Mouse (Mus musculus) frontal cortex, postnatal 14 days (tissue): Measurements from ENCODE around the gene Gm49378.

ENCODE experiments used
- DNase-seq, 2 experiments: peaks; one replicate each; pipeline ENCODE4 v3.0.0; 2022; ENCODE audit warnings: low spot score in 2 of 2

The Gm49378 gene

DNA sequence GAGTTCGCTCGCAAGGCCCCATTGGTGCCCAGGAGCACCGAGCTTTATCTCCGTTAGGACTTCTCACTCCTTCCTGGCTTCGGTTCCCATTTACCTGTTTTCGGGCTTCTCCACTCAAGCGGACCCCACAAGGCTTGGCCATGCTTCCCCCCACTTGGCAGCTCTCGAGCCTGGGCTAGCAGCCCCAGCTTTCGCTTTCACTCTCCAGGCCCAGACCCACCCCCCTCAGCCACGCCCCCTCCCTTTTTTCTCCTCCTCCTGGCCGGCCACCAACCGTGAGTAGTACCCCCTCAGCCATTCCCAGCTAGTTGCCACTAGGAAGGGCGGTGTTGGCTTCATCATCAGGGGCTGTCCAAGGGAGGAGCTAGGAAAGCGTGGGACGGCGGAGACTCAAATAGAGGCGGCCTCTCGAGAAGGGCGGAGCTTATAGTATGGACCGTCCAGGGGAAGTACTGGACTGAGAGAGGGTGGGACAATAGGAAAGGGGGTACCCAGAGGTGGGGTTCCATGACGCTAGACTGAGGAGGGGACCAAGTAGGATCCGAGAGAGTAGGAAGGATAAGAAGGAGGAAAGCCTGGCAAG, 46.9 kb downstream of the Gm49378 start, which contains the start of gene Psme2:
Gene Psme2 (minus strand): TSS at position 366 of the 583 bp plus-strand sequence.
- DNase-seq = peak; percentile 85 to 92

DNA sequence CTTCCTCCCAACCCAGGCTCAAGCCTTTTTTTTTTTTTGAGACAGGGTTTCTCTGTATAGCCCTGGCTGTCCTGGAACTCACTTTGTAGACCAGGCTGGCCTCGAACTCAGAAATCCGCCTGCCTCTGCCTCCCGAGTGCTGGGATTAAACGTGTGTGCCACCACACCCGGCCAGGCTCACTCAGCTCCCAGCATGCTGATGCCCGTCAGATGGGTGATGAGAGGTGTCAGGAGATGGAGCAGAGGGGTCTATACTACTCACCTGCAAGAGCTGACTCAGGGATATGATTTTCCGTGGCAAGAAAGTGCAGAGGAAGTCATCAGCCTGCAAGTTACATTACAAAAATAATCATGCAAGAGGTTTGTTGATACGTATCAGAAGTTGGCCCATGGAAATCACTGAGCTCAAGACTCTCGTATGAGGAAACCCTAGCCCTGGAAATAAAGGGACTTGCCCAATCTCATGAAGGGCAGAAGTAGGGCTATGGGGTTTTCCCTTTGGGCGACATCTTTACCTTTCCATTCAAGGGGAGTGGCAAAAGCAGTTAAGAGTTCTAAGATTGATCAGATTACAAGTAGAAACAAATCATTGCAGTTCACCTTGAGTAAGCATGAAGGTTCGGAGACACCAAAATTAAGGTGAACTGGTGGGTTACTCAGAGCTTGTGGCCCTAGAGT, 47.8 kb downstream of the Gm49378 start:
- DNase-seq = no peak

DNA sequence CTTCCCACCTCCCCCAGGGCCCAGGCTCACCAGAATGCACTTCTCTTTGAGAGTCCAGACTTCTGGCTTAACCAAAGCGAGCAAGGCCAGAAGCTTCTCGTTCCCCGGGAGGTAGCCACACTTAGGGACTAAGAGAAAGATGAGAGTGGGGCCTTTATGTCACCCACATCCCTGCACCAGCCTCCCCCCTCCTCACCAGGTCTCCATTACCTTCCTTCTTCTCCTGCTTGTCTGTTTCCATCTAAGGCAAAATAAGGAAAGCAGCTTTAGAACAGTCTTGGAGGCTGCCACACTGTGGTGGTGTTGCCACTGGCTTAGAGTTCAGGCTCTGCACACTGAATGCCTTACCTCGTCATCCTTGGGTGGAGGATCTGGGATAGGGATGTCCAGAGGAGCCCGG, 48.4 kb downstream of the Gm49378 start:
- DNase-seq = no peak

DNA sequence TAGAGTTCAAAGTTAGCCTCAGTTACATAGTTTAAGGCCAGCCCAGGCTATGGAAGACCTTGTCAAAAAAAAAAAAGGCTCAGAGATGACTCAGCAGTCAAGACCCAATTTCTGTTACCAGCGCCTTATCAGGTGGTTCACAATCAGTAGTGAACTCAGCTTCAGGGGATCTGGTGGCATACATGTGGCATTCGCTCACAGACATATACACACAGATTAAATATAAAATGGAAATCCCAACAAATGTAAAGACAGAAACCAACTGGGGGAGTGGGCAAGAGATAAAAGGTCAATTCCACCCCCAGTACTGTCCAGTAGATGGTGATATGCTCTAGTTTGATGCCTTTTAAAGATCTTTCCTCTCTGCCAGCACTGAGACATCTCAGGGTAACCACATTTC, 51.5 kb downstream of the Gm49378 start:
- DNase-seq = no peak

DNA sequence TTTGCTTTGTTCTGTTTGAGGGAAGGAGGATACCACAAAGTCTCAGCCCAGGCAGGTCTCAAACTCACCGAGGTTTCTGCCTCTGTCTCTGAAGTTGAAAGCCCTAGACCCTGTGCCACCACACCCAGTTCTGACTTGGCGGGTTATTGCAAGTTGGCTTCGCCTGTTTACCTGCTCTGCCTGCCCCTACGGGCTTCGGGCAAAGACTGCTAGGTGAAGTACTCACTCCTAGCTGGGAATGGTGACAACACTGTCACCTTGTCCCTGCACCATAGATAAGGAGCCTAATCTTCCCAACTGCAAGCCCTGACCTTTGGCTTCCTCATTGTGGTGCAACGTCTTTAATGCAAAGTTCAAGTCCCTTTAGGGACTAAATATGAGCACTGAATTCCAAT, 52.1 kb downstream of the Gm49378 start:
- no peak for DNase-seq

DNA sequence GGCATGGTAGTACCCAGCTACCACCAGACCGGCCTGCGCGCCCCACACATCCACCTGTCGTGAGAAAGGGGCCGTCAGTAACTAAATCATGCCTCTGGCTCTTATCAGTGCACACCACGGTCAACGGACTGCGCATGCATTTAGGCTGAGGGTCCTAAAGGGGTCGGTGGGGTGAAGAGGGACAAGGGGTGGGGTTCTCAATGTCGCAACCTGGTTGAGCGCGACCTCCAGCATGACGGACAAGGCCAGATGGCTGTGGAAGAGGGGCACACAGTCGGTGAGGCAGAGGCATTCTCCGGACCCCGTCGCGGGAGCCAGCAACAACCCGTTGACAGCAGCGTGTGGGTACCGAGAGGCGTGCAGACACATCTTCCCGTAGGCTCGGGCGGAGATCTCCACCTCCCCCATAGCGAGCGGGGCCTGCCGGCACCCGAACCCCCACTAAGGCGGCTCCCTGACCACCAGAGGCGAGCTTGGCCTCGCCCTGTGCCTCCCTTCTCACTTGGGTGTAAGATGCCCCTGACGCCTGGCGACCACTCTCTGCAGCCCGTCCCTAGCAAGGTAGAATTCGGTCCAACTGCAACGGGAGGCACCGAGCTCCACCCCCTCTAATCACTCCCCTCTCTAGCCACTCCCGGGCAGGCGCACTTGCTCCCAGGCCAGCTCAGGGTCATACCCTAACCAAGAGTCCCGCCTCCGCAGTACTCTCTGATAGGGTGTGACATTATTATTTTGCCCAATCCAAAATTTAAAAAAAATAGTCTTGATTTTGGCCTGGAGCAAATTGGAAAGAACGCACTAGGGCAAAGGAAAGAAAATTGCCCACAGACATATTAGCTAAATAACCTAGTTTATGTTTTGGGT, 52.8 kb downstream of the Gm49378 start, which contains the start of gene Emc9:
Gene Emc9 (minus strand): TSS at position 601 of the 864 bp plus-strand sequence.
- DNase-seq = peak in 1 of 2 experiments; percentile 48

DNA sequence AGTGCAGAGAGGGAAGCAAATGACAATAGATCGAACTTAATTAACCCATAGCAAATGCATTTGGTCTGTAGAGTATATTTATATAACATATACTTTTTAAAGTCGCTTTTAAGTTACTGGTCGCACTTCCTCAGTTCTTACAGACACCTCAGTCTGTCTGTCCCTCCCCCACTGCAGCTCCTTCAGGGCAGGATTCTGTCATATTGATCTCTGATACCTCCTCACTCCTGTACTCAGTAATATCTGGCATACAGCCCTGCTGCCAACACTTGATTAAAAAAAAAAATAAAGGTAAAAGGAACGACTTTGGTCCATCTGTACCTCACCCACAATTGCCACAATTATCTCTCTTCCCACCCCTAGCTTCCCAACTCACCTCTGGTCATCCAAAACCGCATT, 53.4 kb downstream of the Gm49378 start:
- DNase-seq = no peak

DNA sequence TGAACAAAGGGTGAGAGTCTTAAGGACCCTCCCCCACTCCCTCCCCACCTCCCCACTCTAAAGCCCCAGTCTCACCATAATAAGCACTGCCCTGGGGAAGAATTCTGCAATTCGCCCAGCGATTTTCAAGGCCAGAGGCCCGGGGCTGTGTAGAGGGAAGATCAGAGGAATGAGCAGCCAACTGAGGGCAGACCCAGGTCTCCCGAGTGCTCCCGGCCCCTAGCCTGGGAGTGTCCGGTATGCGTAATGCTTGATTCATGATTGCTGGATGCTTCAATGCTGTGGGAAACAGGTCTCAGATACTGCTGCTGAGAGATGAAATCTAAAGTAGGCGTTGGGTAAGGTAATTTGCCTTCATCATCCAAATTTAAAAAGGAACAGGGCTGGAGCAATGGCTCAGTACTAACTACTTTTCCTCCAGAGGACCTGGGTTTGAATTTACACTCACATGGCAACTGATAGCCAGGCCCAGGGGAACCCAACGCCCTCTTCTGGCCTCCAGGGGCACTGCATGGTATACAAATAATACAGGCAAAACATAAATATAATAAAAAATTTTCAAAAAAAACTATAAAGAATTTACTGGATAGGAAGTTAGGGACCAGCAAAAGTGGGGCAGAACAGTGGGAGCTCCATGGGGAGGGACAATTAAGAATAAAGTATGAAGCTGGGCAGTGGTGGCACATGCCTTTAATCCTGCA, 55.6 kb downstream of the Gm49378 start:
- no peak for DNase-seq

DNA sequence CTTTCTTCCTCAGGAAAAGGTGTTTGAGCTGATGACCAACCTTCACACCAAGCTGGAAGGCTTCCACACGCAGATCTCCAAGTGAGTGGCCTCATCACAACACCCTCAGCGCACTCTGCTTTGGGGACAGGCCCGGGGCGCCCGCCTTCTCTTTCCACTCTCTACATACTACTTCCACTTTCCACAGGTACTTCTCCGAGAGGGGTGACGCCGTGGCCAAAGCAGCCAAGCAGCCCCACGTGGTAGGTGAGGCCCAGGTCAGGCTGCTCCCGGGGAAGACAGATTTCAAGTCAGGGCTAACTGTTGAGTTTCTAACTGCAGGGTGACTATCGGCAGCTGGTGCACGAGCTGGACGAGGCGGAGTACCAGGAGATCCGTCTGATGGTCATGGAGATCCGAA, 57.0 kb downstream of the Gm49378 start:
- DNase-seq = no peak

DNA sequence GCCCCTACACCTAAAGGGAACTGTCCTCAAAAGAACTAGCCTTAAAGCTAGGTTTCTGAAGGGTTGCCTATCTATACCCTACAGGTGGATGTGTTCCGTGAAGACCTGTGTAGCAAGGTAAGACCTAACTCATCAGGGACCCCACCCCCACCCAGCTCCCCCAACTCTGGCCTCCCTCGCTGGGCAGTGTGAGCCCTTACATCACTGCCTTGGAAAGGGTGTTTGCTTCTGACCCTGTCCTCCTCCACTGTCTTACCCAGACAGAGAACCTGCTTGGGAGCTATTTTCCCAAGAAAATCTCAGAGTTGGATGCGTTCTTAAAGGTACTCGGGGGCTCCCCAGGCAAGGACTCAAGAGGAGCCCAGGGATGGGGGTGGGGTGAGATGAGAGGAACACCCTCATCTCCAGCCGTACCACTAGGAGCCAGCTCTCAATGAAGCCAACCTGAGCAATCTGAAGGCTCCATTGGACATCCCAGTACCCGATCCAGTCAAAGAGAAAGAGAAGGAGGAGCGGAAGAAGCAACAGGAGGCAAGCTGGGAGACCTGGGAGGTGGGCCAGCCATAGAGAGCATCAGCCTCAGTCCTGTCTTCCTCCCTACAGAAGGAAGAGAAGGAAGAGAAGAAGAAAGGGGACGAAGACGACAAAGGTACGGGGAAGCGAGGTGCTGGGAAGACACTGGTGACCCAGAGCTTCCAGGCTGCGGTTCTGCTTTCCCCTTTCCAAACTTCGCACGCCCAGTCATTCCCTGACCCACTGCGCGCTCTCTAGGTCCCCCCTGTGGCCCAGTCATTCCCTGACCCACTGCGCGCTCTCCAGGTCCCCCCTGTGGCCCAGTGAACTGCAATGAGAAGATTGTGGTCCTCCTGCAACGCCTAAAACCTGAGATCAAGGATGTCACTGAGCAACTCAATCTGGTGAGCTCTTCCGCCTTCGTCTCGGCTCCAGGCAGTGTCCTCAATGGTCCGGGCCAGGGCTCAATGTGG, 57.9 kb downstream of the Gm49378 start:
- no peak for DNase-seq
